Mouse (Mus musculus) hindbrain, embryonic 15.5 days (tissue): ENCODE measurements around the gene Gper1. TPM values are rescaled to one million over a fixed set of nuclear protein-coding genes. Genes with fewer than 3 reads are reported as not detected.
"Not testable (repeated sequence)": the region's sequence is repeated elsewhere in the genome, so short reads cannot be mapped to it uniquely, and the experiment has no call there.

Source experiments
- ATAC-seq: fragments of 200-750 bp; cut with Nextera tagmentation; 2 replicates; pipeline ENCODE4 v1.8.0; 2017; ENCODE audit warnings: low read depth, moderate number of reproducible peaks, moderate TSS enrichment; ENCODE audit not compliant: low FRiP score
- H3K27ac ChIP-seq: fragments of 300-500 bp; sonication (generic); replicated peaks from 2 replicates; pipeline ENCODE4 v1.5.1; 2015; ENCODE audit warnings: mild to moderate bottlenecking, inconsistent platforms
- H3K27me3 ChIP-seq: fragments of 300-500 bp; sonication (generic); 2 replicates; pipeline ENCODE4 v1.6.1; 2015; ENCODE audit warnings: control low read depth, inconsistent platforms
- H3K36me3 ChIP-seq: fragments of 300-500 bp; sonication (generic); 2 replicates; pipeline ENCODE4 v1.6.1; 2015; ENCODE audit warnings: control low read depth, inconsistent platforms
- H3K4me1 ChIP-seq: fragments of 300-500 bp; sonication (generic); replicated peaks from 2 replicates; pipeline ENCODE4 v1.6.1; 2015; ENCODE audit warnings: control low read depth, inconsistent platforms
- H3K4me2 ChIP-seq: fragments of 300-500 bp; sonication (generic); 2 replicates; pipeline ENCODE4 v1.6.1; 2015; ENCODE audit warnings: moderate library complexity, mild to moderate bottlenecking, inconsistent platforms
- H3K4me3 ChIP-seq: fragments of 300-500 bp; sonication (generic); 2 replicates; pipeline ENCODE4 v1.5.1; 2015; ENCODE audit warnings: mild to moderate bottlenecking, inconsistent platforms
- H3K9ac ChIP-seq: fragments of 300-500 bp; sonication (generic); 2 replicates; pipeline ENCODE4 v1.6.1; 2015; ENCODE audit warnings: inconsistent platforms
- H3K9me3 ChIP-seq: fragments of 300-500 bp; sonication (generic); 2 replicates; pipeline ENCODE4 v1.6.1; 2016; ENCODE audit warnings: control low read depth, inconsistent platforms
- WGBS: fragments of 180-500 bp; shearing (Covaris S2); methylation state at CpG from one replicate; pipeline ENCODE4 v1.1.7; 2015; 5-methylcytosine and 5-hydroxymethylcytosine counted together
- polyA plus RNA-seq: library from polyadenylated mRNA; unstranded; fragments of >200 nt; fragmentation: Nextera tagmentation; extraction: Ambion mirVana; gene quantifications from 2 replicates; pipeline ENCODE4 v1.2.1, GENCODE M21; 2015

Gper1 gene
- polyA plus RNA-seq, 1 experiment from 2014 or later, result 8.6 TPM

GRCm38 (mm10) chr5:139383234-139383633 lies 39.7 kb upstream of the Gper1 start:
- Histone ChIP-seq H3K4me1 (peaks cover 54% of the 10 kb centered on the region), H3K36me3 (no peaks in the 10 kb centered on the region), H3K4me3 (no peak overlapping the region), H3K9me3 (no peaks in the 10 kb centered on the region), H3K4me2 (0 out of 2 replicates have a peak overlapping the region, but pooled peaks have one; percentile 6), H3K27me3 (no peaks in the 10 kb centered on the region), H3K27ac (peak overlapping the region; percentile 47), H3K9ac (no peak overlapping the region)
- 62% methylated on average over 9 of the region's 9 CpGs for WGBS
- no peak for ATAC-seq

- 73% methylated on average over 10 of the region's 10 CpGs for WGBS
Measured at GRCm38 (mm10) chr5:139384531-139384930, 38.4 kb upstream of the Gper1 start.

GRCm38 (mm10) chr5:139386047-139386446 lies 36.9 kb upstream of the Gper1 start:
- Histone ChIP-seq H3K4me1 (peaks cover 54% of the 10 kb centered on the region), H3K4me3 (no peak overlapping the region), H3K9ac (no peak overlapping the region), H3K4me2 (no peak overlapping the region), H3K27ac (no peak overlapping the region), H3K36me3 (no peaks in the 10 kb centered on the region), H3K9me3 (no peaks in the 10 kb centered on the region), H3K27me3 (no peaks in the 10 kb centered on the region)
- no peak for ATAC-seq
- WGBS, result 96% methylated on average over 5 of the region's 5 CpGs

More at GRCm38 (mm10) chr5:139384531-139384930, 38.4 kb upstream of the Gper1 start:
- Histone ChIP-seq H3K27ac (no peak overlapping the region), H3K9ac (no peak overlapping the region), H3K36me3 (no peaks in the 10 kb centered on the region), H3K4me1 (peaks cover 57% of the 10 kb centered on the region), H3K4me2 (no peak overlapping the region), H3K27me3 (no peaks in the 10 kb centered on the region), H3K9me3 (no peaks in the 10 kb centered on the region), H3K4me3 (no peak overlapping the region)
- ATAC-seq, result no peak

- Histone ChIP-seq H3K4me2 (no peak overlapping the region), H3K4me3 (no peak overlapping the region), H3K9ac (no peak overlapping the region), H3K9me3 (no peaks in the 10 kb centered on the region), H3K27me3 (no peaks in the 10 kb centered on the region), H3K36me3 (no peaks in the 10 kb centered on the region), H3K4me1 (peaks cover 56% of the 10 kb centered on the region), H3K27ac (peak overlapping the region; percentile 80)
- 81% methylated on average over 10 of the region's 10 CpGs for WGBS
- ATAC-seq, result no peak
Measured at GRCm38 (mm10) chr5:139387329-139388194, 35.4 kb upstream of the Gper1 start.

- Histone ChIP-seq H3K27ac (peak overlapping the region; percentile 80), H3K4me3 (no peak overlapping the region), H3K9ac (no peak overlapping the region), H3K9me3 (no peaks in the 10 kb centered on the region), H3K4me1 (peaks cover 50% of the 10 kb centered on the region), H3K27me3 (no peaks in the 10 kb centered on the region), H3K4me2 (no peak overlapping the region), H3K36me3 (no peaks in the 10 kb centered on the region)
- no peak for ATAC-seq
- 76% methylated on average over 4 of the region's 4 CpGs for WGBS
Measured at GRCm38 (mm10) chr5:139388195-139388570, 34.8 kb upstream of the Gper1 start.

GRCm38 (mm10) chr5:139388694-139389675 lies 34.0 kb upstream of the Gper1 start:
- Histone ChIP-seq H3K27me3 (no peaks in the 10 kb centered on the region), H3K4me3 (no peak overlapping the region), H3K36me3 (no peaks in the 10 kb centered on the region), H3K27ac (peak overlapping the region; percentile 80), H3K4me2 (no peak overlapping the region), H3K9ac (no peak overlapping the region), H3K4me1 (peaks cover 48% of the 10 kb centered on the region), H3K9me3 (no peaks in the 10 kb centered on the region)
- peak; percentile 57 for ATAC-seq
- WGBS, result 70% methylated on average over 17 of the region's 17 CpGs

GRCm38 (mm10) chr5:139389676-139390061 lies 33.3 kb upstream of the Gper1 start:
- no peaks in the 10 kb centered on the region for H3K27me3 ChIP-seq
- 48% methylated on average over 6 of the region's 6 CpGs for WGBS
- H3K9ac ChIP-seq, result no peak overlapping the region
- peak overlapping the region; percentile 80 for H3K27ac ChIP-seq
- ATAC-seq, result peak; percentile 71
- H3K9me3 ChIP-seq, result no peaks in the 10 kb centered on the region
- no peak overlapping the region for H3K4me2 ChIP-seq
- no peaks in the 10 kb centered on the region for H3K36me3 ChIP-seq
- no peak overlapping the region for H3K4me3 ChIP-seq
- H3K4me1 ChIP-seq, result peaks cover 48% of the 10 kb centered on the region

- peak overlapping the region; percentile 51; the same call in 1 of the 2 replicates for H3K27ac ChIP-seq
- not testable (repeated sequence) for H3K27me3 ChIP-seq, H3K9me3 ChIP-seq, H3K9ac ChIP-seq, H3K36me3 ChIP-seq, ATAC-seq, H3K4me3 ChIP-seq, H3K4me2 ChIP-seq
- WGBS, result 76% methylated on average over 5 of the region's 5 CpGs
- peaks cover 48% of the 10 kb centered on the region for H3K4me1 ChIP-seq
Measured at GRCm38 (mm10) chr5:139390324-139391119, 32.4 kb upstream of the Gper1 start.

- Histone ChIP-seq H3K4me1 (peaks cover 48% of the 10 kb centered on the region), H3K4me2 (no peak overlapping the region), H3K27me3 (no peaks in the 10 kb centered on the region), H3K27ac (peak overlapping the region; percentile 51; the same call in 1 of the 2 replicates), H3K9ac (no peak overlapping the region), H3K9me3 (no peaks in the 10 kb centered on the region), H3K4me3 (no peak overlapping the region), H3K36me3 (no peaks in the 10 kb centered on the region)
- 61% methylated on average over 11 of the region's 11 CpGs for WGBS
- no peak for ATAC-seq
Measured at GRCm38 (mm10) chr5:139391309-139391990, 31.5 kb upstream of the Gper1 start.

- ATAC-seq, result no peak
Measured at GRCm38 (mm10) chr5:139392219-139393196, 30.4 kb upstream of the Gper1 start.

More at GRCm38 (mm10) chr5:139392219-139393196, 30.4 kb upstream of the Gper1 start:
- Histone ChIP-seq H3K4me1 (peaks cover 44% of the 10 kb centered on the region), H3K4me2 (no peak overlapping the region), H3K27ac (no peak overlapping the region), H3K4me3 (no peak overlapping the region), H3K9ac (no peak overlapping the region), H3K36me3 (no peaks in the 10 kb centered on the region), H3K9me3 (no peaks in the 10 kb centered on the region), H3K27me3 (no peaks in the 10 kb centered on the region)
- WGBS, result 95% methylated on average over 37 of the region's 37 CpGs
